Mouse (Mus musculus) forebrain, postnatal 0 days (tissue): ENCODE data around the gene Arrdc2. TPM values are rescaled to one million over a fixed set of nuclear protein-coding genes. Genes with fewer than 3 reads are reported as not detected.

Source experiments
- ATAC-seq: fragments of 200-750 bp; cut with Nextera tagmentation; 2 replicates; pipeline ENCODE4 v1.8.0; 2017; ENCODE audit warnings: mild to moderate bottlenecking, moderate library complexity
- DNase-seq: peaks from one replicate; pipeline ENCODE4 v3.0.0-alpha.2; 2015
- H3K27ac ChIP-seq: fragments of 300-500 bp; sonication (generic); 2 replicates; pipeline ENCODE4 v1.5.1; 2014; ENCODE audit warnings: low read depth, mild to moderate bottlenecking, antibody characterized with exemption, low read length, moderate library complexity, mixed read lengths
- H3K27me3 ChIP-seq: fragments of 300-500 bp; sonication (generic); 2 replicates; pipeline ENCODE4 v1.6.1; 2014; ENCODE audit warnings: mild to moderate bottlenecking, low read length, mixed read lengths; ENCODE audit not compliant: insufficient read depth
- H3K36me3 ChIP-seq: fragments of 300-500 bp; sonication (generic); 2 replicates; pipeline ENCODE4 v1.6.1; 2014; ENCODE audit warnings: mild to moderate bottlenecking, moderate library complexity; ENCODE audit not compliant: insufficient read depth
- H3K4me1 ChIP-seq: fragments of 300-500 bp; sonication (generic); 2 replicates; pipeline ENCODE4 v1.6.1; 2014; ENCODE audit warnings: antibody characterized with exemption; ENCODE audit not compliant: insufficient read depth
- H3K4me2 ChIP-seq: fragments of 300-500 bp; sonication (generic); 2 replicates; pipeline ENCODE4 v1.6.1; 2014; ENCODE audit warnings: low read depth, mild to moderate bottlenecking, moderate library complexity
- H3K4me3 ChIP-seq: fragments of 300-500 bp; sonication (generic); 2 replicates; pipeline ENCODE4 v1.5.1; 2014; ENCODE audit warnings: low read depth, low read length, mixed read lengths
- H3K9ac ChIP-seq: fragments of 300-500 bp; sonication (generic); 2 replicates; pipeline ENCODE4 v1.6.1; 2014; ENCODE audit warnings: mild to moderate bottlenecking
- H3K9me3 ChIP-seq: fragments of 300-500 bp; sonication (generic); 2 replicates; pipeline ENCODE4 v1.6.1; 2016; ENCODE audit warnings: low read length
- CTCF ChIP-seq: sonication (generic); IDR thresholded peaks from 2 replicates; pipeline ENCODE4 v1.5.1; 2016; ENCODE audit warnings: antibody characterized with exemption, control low read depth, low read depth
- WGBS: fragments of 180-500 bp; shearing (Covaris S2); extraction: QIAGEN DNeasy Blood & Tissue Kit; methylation state at CpG from one replicate; pipeline ENCODE4 v1.1.7; 2014; 5-methylcytosine and 5-hydroxymethylcytosine counted together
- polyA plus RNA-seq: library from polyadenylated mRNA; unstranded; fragments of >200 nt; fragmentation: Nextera tagmentation; extraction: Ambion mirVana; gene quantifications from 2 replicates; pipeline ENCODE4 v1.2.1, GENCODE M21; 2015
- total RNA-seq: library from RNA; depleted of rRNA; stranded (reverse); fragments of >200 nt; gene quantifications from 2 replicates; pipeline ENCODE4 v1.2.3, GENCODE M21; 2014

Gene Arrdc2
- total and polyA plus RNA-seq, 2 experiments from 2014 or later = 5.6 to 15.4 TPM

- WGBS = 39% methylated on average over 22 of the region's 22 CpGs
These were observed 1.9 kb upstream of the Arrdc2 start for GRCm38 (mm10) chr8:70841147-70842072.

DNA sequence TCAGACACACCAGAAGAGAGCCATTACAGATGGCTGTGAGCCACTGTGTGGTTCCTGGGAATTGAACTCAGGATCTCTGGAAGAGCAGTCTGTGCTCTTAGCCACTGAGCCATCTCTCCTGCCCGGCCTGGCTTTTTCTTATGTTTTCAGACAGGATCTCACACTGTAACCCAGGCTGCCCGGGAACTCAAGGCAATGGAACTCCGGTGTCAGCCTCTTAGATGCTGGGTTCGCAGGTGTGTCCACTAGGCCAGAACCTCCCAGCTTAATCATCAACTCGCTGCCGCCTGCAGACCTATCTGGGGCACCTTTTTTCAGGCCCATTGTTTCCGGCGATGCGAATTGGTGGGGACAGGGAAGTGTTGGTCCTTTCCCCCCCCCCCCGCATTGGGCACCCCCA is 1.1 kb upstream of the Arrdc2 start:
- Histone ChIP-seq H3K4me3 (no peak overlapping the region), H3K4me1 (no peaks in the 10 kb centered on the region), H3K9ac (no peak overlapping the region), H3K36me3 (peaks cover 2% of the 10 kb centered on the region; the same call in 1 of the 2 replicates), H3K27ac (no peak overlapping the region), H3K27me3 (no peaks in the 10 kb centered on the region), H3K9me3 (no peaks in the 10 kb centered on the region), H3K4me2 (no peak overlapping the region)
- no peak for DNase-seq
- 54% methylated on average over 10 of the region's 10 CpGs for WGBS
- no peak for ATAC-seq
- TF ChIP-seq CTCF = no peak

More at GRCm38 (mm10) chr8:70841147-70842072, 1.9 kb upstream of the Arrdc2 start:
- Histone ChIP-seq H3K9ac (no peak overlapping the region), H3K36me3 (peaks cover 2% of the 10 kb centered on the region; the same call in 1 of the 2 replicates), H3K27ac (no peak overlapping the region), H3K4me3 (no peak overlapping the region), H3K4me1 (no peaks in the 10 kb centered on the region), H3K4me2 (no peak overlapping the region), H3K9me3 (no peaks in the 10 kb centered on the region), H3K27me3 (no peaks in the 10 kb centered on the region)
- TF ChIP-seq CTCF = peak; percentile 96
- ATAC-seq (no peak), DNase-seq (peak; percentile 90)

GRCm38 (mm10) chr8:70838654-70839407 is 689 bp downstream of the Arrdc2 start:
- no peak for TF ChIP-seq CTCF
- no peaks in the 10 kb centered on the region for H3K9me3 ChIP-seq
- H3K27me3 ChIP-seq = no peaks in the 10 kb centered on the region
- H3K4me2 ChIP-seq = peak overlapping the region; percentile 70
- H3K36me3 ChIP-seq = peaks cover 2% of the 10 kb centered on the region; the same call in 1 of the 2 replicates
- ATAC-seq (peak; percentile 66), DNase-seq (no peak)
- no peaks in the 10 kb centered on the region for H3K4me1 ChIP-seq
- H3K4me3 ChIP-seq = peak overlapping the region; percentile 62
- peak overlapping the region; percentile 96 for H3K27ac ChIP-seq
- WGBS = 4% methylated on average over 66 of the region's 66 CpGs
- H3K9ac ChIP-seq = peak overlapping the region; percentile 77

- H3K27me3 ChIP-seq = no peaks in the 10 kb centered on the region
- 91% methylated on average over 12 of the region's 12 CpGs for WGBS
- no peak overlapping the region for H3K4me2 ChIP-seq
- no peak for TF ChIP-seq CTCF
- H3K4me1 ChIP-seq = no peaks in the 10 kb centered on the region
- no peaks in the 10 kb centered on the region for H3K9me3 ChIP-seq
- peaks cover 2% of the 10 kb centered on the region; the same call in 1 of the 2 replicates for H3K36me3 ChIP-seq
- DNase-seq (no peak), ATAC-seq (no peak)
- H3K27ac ChIP-seq = no peak overlapping the region
- no peak overlapping the region for H3K4me3 ChIP-seq
- H3K9ac ChIP-seq = no peak overlapping the region
These were observed 2.9 kb downstream of the Arrdc2 start for GRCm38 (mm10) chr8:70836666-70837065.

GRCm38 (mm10) chr8:70834071-70834470 is 5.4 kb downstream of the Arrdc2 start:
- DNase-seq (no peak), ATAC-seq (no peak)
- no peak for TF ChIP-seq CTCF
- Histone ChIP-seq H3K27me3 (no peaks in the 10 kb centered on the region), H3K36me3 (peaks cover 2% of the 10 kb centered on the region; the same call in 1 of the 2 replicates), H3K9ac (no peak overlapping the region), H3K4me1 (no peaks in the 10 kb centered on the region), H3K27ac (no peak overlapping the region), H3K9me3 (no peaks in the 10 kb centered on the region), H3K4me3 (no peak overlapping the region), H3K4me2 (no peak overlapping the region)
- WGBS = 94% methylated on average over 3 of the region's 3 CpGs

DNA sequence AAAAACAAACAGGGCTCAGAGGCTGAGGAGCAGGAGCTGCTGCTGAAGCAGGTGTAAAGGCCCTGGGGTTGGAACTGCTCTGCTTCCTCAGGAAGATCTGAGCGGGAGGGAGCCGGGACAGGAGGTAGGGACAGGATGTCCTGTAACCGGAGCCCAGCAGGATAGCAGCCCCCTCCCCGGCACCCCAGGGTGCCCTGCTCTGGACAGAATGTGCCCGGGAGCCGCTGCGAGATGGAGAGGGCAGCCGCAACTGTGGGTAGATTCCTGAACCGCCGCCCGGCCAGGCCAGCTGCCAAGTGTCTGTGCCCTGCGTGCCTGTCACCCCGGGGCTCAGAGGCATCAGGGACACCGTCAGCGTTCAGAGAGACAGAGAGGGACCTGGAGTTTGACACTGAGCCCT is 6.0 kb downstream of the Arrdc2 start:
- ATAC-seq (no peak), DNase-seq (no peak)
- Histone ChIP-seq H3K9me3 (no peaks in the 10 kb centered on the region), H3K27me3 (no peaks in the 10 kb centered on the region), H3K4me1 (no peaks in the 10 kb centered on the region), H3K4me3 (no peak overlapping the region), H3K36me3 (peaks cover 2% of the 10 kb centered on the region; the same call in 1 of the 2 replicates), H3K27ac (no peak overlapping the region), H3K4me2 (no peak overlapping the region), H3K9ac (no peak overlapping the region)
- no peak for TF ChIP-seq CTCF
- whole genome bisulfite sequencing = 42% methylated on average over 15 of the region's 15 CpGs

GRCm38 (mm10) chr8:70833018-70833482 is 6.5 kb downstream of the Arrdc2 start:
- no peak for TF ChIP-seq CTCF
- no peak for DNase-seq
- H3K9me3 ChIP-seq = no peaks in the 10 kb centered on the region
- no peak overlapping the region for H3K27ac ChIP-seq
- no peak overlapping the region for H3K4me3 ChIP-seq
- 67% methylated on average over 9 of the region's 9 CpGs for WGBS
- no peak for ATAC-seq
- no peak overlapping the region for H3K4me2 ChIP-seq
- H3K27me3 ChIP-seq = no peaks in the 10 kb centered on the region
- H3K9ac ChIP-seq = no peak overlapping the region
- H3K4me1 ChIP-seq = no peaks in the 10 kb centered on the region
- peaks cover 2% of the 10 kb centered on the region; the same call in 1 of the 2 replicates for H3K36me3 ChIP-seq
